Mouse (Mus musculus): ENCODE results near the gene Ablim1. TPM values are rescaled to one million over a fixed set of nuclear protein-coding genes. Genes with fewer than 3 reads are reported as not detected.
A peak's percentile ranks its signal among the peaks of the same experiment; 100 is the strongest.

Gene Ablim1
- total and polyA plus RNA-seq, 2 experiments, result 16.6 to 23.7 TPM

- 79% methylated on average over 4 of the region's 4 CpGs for WGBS
- TF ChIP-seq CTCF (IDR thresholded peaks at IDR 0.05; ENCODE audit: low read depth, low read length) (no peak), POLR2A (IDR thresholded peaks at IDR 0.05; ENCODE audit: extremely low read depth, insufficient read depth, low read length) (no peak)
- Histone ChIP-seq H3K4me1 (ENCODE audit: control insufficient read depth, insufficient read depth, low read length) (no peaks in the 10 kb centered on the region), H3K4me3 (ENCODE audit: insufficient read depth, low read depth, low read length) (no peak overlapping the region), H3K9ac (ENCODE audit: low read depth, low read length) (no peak overlapping the region), H3K27ac (replicated peaks; ENCODE audit: insufficient read depth, low read depth, low read length) (no peak overlapping the region), H3K79me2 (ENCODE audit: control insufficient read depth, insufficient read depth, low read length) (no peaks in the 10 kb centered on the region), H3K27me3 (ENCODE audit: control insufficient read depth, insufficient read depth, low read length) (peaks cover 7% of the 10 kb centered on the region), H3K36me3 (ENCODE audit: control insufficient read depth, insufficient read depth, low read length) (no peaks in the 10 kb centered on the region)
- no peak for DNase-seq (ENCODE audit: extremely low read depth, low read depth, low spot score)
These were observed 305.1 kb downstream of the Ablim1 start for GRCm38 (mm10) chr19:57009653-57010052.

- Histone ChIP-seq H3K4me1 (ENCODE audit: control insufficient read depth, insufficient read depth, low read length) (no peaks in the 10 kb centered on the region; the same call in 1 of the 2 replicates), H3K27ac (replicated peaks; ENCODE audit: insufficient read depth, low read depth, low read length) (no peak within 1 kb of the TSS; the same call in 1 of the 2 replicates), H3K4me3 (ENCODE audit: insufficient read depth, low read depth, low read length) (peak within 1 kb of the TSS; percentile 64), H3K36me3 (ENCODE audit: control insufficient read depth, insufficient read depth, low read length) (no peaks in the 10 kb centered on the region), H3K79me2 (ENCODE audit: control insufficient read depth, insufficient read depth, low read length) (no peaks in the 10 kb centered on the region), H3K9ac (ENCODE audit: low read depth, low read length) (peak within 1 kb of the TSS; percentile 64), H3K27me3 (ENCODE audit: control insufficient read depth, insufficient read depth, low read length) (peaks cover 7% of the 10 kb centered on the region)
- 4% methylated on average over 68 of the region's 68 CpGs for WGBS
- no peak for TF ChIP-seq POLR2A (IDR thresholded peaks at IDR 0.05; ENCODE audit: extremely low read depth, insufficient read depth, low read length)
- TF ChIP-seq CTCF (IDR thresholded peaks at IDR 0.05; ENCODE audit: low read depth, low read length), result peak; percentile 72
- no peak for DNase-seq (ENCODE audit: extremely low read depth, low read depth, low spot score)
These were observed 306.7 kb downstream of the Ablim1 start, which contains the start of gene Afap1l2 for GRCm38 (mm10) chr19:57007781-57008710. Afap1l2 (minus strand) TSS chr19:57008228.

GRCm38 (mm10) chr19:57007291-57007690, 307.4 kb downstream of the Ablim1 start:
- WGBS, result 71% methylated on average over 16 of the region's 16 CpGs
- TF ChIP-seq POLR2A (IDR thresholded peaks at IDR 0.05; ENCODE audit: extremely low read depth, insufficient read depth, low read length) (no peak), CTCF (IDR thresholded peaks at IDR 0.05; ENCODE audit: low read depth, low read length) (no peak)
- H3K27me3 ChIP-seq (ENCODE audit: control insufficient read depth, insufficient read depth, low read length), result peaks cover 7% of the 10 kb centered on the region
- peak overlapping the region; percentile 64 for H3K4me3 ChIP-seq (ENCODE audit: insufficient read depth, low read depth, low read length)
- no peak overlapping the region for H3K27ac ChIP-seq (replicated peaks; ENCODE audit: insufficient read depth, low read depth, low read length)
- H3K4me1 ChIP-seq (ENCODE audit: control insufficient read depth, insufficient read depth, low read length), result no peaks in the 10 kb centered on the region; the same call in 1 of the 2 replicates
- no peak for DNase-seq (ENCODE audit: extremely low read depth, low read depth, low spot score)
- no peaks in the 10 kb centered on the region for H3K36me3 ChIP-seq (ENCODE audit: control insufficient read depth, insufficient read depth, low read length)
- H3K79me2 ChIP-seq (ENCODE audit: control insufficient read depth, insufficient read depth, low read length), result no peaks in the 10 kb centered on the region
- H3K9ac ChIP-seq (ENCODE audit: low read depth, low read length), result peak overlapping the region; percentile 53; the same call in 1 of the 2 replicates

DNA sequence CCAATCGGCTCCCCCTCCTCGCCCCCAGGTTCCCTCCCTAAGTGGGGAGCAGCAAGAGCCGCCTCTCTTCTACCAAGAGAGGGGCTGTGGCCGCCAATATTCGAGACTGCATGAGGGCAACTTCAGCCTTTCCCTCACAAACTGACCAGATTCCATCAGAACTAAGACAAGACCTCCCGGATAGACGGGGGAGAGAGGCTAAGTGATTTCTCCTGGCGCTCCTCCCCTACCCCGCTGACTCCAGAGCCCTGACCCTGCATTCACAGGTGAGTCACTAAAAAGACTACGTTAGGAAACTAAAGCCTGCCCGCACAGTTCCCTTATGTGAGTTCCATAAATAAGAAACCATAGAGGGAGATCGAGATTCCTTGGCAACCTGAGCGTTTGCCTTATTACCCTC, 307.9 kb downstream of the Ablim1 start:
- TF ChIP-seq CTCF (IDR thresholded peaks at IDR 0.05; ENCODE audit: low read depth, low read length) (no peak), POLR2A (IDR thresholded peaks at IDR 0.05; ENCODE audit: extremely low read depth, insufficient read depth, low read length) (no peak)
- H3K79me2 ChIP-seq (ENCODE audit: control insufficient read depth, insufficient read depth, low read length), result no peaks in the 10 kb centered on the region
- no peaks in the 10 kb centered on the region for H3K36me3 ChIP-seq (ENCODE audit: control insufficient read depth, insufficient read depth, low read length)
- no peak overlapping the region for H3K9ac ChIP-seq (ENCODE audit: low read depth, low read length)
- H3K4me3 ChIP-seq (ENCODE audit: insufficient read depth, low read depth, low read length), result peak overlapping the region; percentile 64; the same call in 1 of the 2 replicates
- no peaks in the 10 kb centered on the region; the same call in 1 of the 2 replicates for H3K4me1 ChIP-seq (ENCODE audit: control insufficient read depth, insufficient read depth, low read length)
- 72% methylated on average over 13 of the region's 13 CpGs for WGBS
- DNase-seq (ENCODE audit: extremely low read depth, low read depth, low spot score), result no peak
- no peak overlapping the region for H3K27ac ChIP-seq (replicated peaks; ENCODE audit: insufficient read depth, low read depth, low read length)
- peaks cover 7% of the 10 kb centered on the region for H3K27me3 ChIP-seq (ENCODE audit: control insufficient read depth, insufficient read depth, low read length)

GRCm38 (mm10) chr19:57005062-57005461, 309.7 kb downstream of the Ablim1 start:
- H3K27ac ChIP-seq (replicated peaks; ENCODE audit: insufficient read depth, low read depth, low read length), result no peak overlapping the region
- peaks cover 7% of the 10 kb centered on the region for H3K27me3 ChIP-seq (ENCODE audit: control insufficient read depth, insufficient read depth, low read length)
- DNase-seq (ENCODE audit: extremely low read depth, low read depth, low spot score), result peak; percentile 19
- H3K9ac ChIP-seq (ENCODE audit: low read depth, low read length), result no peak overlapping the region
- no peaks in the 10 kb centered on the region; the same call in 1 of the 2 replicates for H3K4me1 ChIP-seq (ENCODE audit: control insufficient read depth, insufficient read depth, low read length)
- H3K79me2 ChIP-seq (ENCODE audit: control insufficient read depth, insufficient read depth, low read length), result no peaks in the 10 kb centered on the region
- TF ChIP-seq POLR2A (IDR thresholded peaks at IDR 0.05; ENCODE audit: extremely low read depth, insufficient read depth, low read length) (no peak), CTCF (IDR thresholded peaks at IDR 0.05; ENCODE audit: low read depth, low read length) (no peak)
- WGBS, result 79% methylated on average over 4 of the region's 4 CpGs
- H3K4me3 ChIP-seq (ENCODE audit: insufficient read depth, low read depth, low read length), result no peak overlapping the region
- H3K36me3 ChIP-seq (ENCODE audit: control insufficient read depth, insufficient read depth, low read length), result no peaks in the 10 kb centered on the region

All from liver, adult 2 months (tissue).